Mouse (Mus musculus) heart, embryonic 10.5 days (tissue): ENCODE data around the gene Theg. TPM values are rescaled to one million over a fixed set of nuclear protein-coding genes. Genes with fewer than 3 reads are reported as not detected.

ENCODE experiments used
- DNase-seq: peaks from one replicate; pipeline ENCODE4 v3.0.0-alpha.2; 2017; ENCODE audit warnings: low spot score
- H3K27ac ChIP-seq: fragments of 300-500 bp; sonication (generic); 2 replicates; pipeline ENCODE4 v1.5.1; 2016; ENCODE audit warnings: mild to moderate bottlenecking
- H3K27me3 ChIP-seq: fragments of 300-500 bp; sonication (generic); 2 replicates; pipeline ENCODE4 v1.6.1; 2016; ENCODE audit warnings: mild to moderate bottlenecking; ENCODE audit not compliant: poor library complexity, insufficient read depth, severe bottlenecking
- H3K36me3 ChIP-seq: fragments of 300-500 bp; sonication (generic); 2 replicates; pipeline ENCODE4 v1.6.1; 2016; ENCODE audit warnings: mild to moderate bottlenecking, moderate library complexity
- H3K4me1 ChIP-seq: fragments of 300-500 bp; sonication (generic); 2 replicates; pipeline ENCODE4 v1.6.1; 2016; ENCODE audit warnings: mild to moderate bottlenecking
- H3K4me3 ChIP-seq: fragments of 300-500 bp; sonication (generic); 2 replicates; pipeline ENCODE4 v1.5.1; 2016; ENCODE audit warnings: mild to moderate bottlenecking, moderate library complexity
- H3K9me3 ChIP-seq: fragments of 300-500 bp; sonication (generic); 2 replicates; pipeline ENCODE4 v1.6.1; 2016; ENCODE audit warnings: mild to moderate bottlenecking, moderate library complexity
- WGBS: fragments of 180-500 bp; shearing (Covaris S2); methylation state at CpG from one replicate; pipeline ENCODE4 v1.1.7; 2016; 5-methylcytosine and 5-hydroxymethylcytosine counted together
- polyA plus RNA-seq: library from polyadenylated mRNA; unstranded; fragments of >200 nt; fragmentation: Nextera tagmentation; extraction: Ambion mirVana; gene quantifications from 2 replicates; pipeline ENCODE4 v1.2.1, GENCODE M21; 2016

Theg gene
- polyA plus RNA-seq, 1 experiment from 2014 or later, result not detected

DNA sequence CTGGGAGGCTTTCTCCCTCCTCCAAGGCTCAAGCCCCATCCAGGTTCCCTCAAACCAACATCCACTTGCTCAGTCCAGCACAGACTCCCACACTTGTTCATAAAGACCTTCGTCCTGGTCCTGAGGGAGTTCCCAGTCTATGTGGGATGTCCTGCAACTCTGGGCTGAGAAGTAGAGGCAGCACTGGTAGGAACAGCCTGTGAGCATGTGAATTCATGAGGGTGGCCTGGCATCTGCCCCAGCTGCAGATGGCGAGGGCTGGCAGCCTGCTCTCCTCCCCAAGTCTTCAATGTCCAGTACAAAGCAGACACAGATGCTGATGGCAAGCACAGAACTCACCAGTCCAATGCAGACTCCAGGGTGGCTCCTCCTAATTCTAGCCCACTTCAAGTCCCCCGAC lies 48.8 kb downstream of the Theg start:
- peaks cover 49% of the 10 kb centered on the region for H3K36me3 ChIP-seq
- H3K27ac ChIP-seq, result no peak overlapping the region
- peaks cover 14% of the 10 kb centered on the region; the same call in 1 of the 2 replicates for H3K27me3 ChIP-seq
- H3K9me3 ChIP-seq, result no peaks in the 10 kb centered on the region
- no peak overlapping the region for H3K4me3 ChIP-seq
- peaks cover 8% of the 10 kb centered on the region for H3K4me1 ChIP-seq
- 91% methylated on average over 3 of the region's 3 CpGs for WGBS
- peak; percentile 66 for DNase-seq

DNA sequence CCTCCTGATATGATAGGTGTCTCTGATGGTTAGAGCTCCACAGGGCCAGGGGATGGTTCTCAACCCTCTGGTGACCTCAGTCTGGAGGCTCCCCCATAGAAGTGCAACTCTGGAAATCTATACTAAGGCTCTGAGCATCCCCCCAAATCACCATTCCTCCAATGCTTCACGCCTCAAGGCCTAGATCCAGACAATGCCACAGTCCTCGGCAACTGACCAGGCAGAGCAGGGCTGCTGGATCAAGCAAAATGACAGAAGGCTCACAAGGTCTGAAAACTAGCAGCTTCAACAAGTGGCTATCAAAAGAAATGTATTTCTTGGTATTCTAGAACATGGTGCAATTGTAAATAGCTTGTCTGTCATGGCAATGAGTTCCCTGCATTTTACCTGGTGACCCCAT lies 49.4 kb downstream of the Theg start:
- WGBS, result 92% methylated on average over 2 of the region's 2 CpGs
- Histone ChIP-seq H3K9me3 (no peaks in the 10 kb centered on the region), H3K4me3 (no peak overlapping the region), H3K4me1 (peaks cover 13% of the 10 kb centered on the region), H3K27ac (no peak overlapping the region), H3K27me3 (peaks cover 14% of the 10 kb centered on the region; the same call in 1 of the 2 replicates), H3K36me3 (peaks cover 44% of the 10 kb centered on the region)
- peak; percentile 61 for DNase-seq

DNA sequence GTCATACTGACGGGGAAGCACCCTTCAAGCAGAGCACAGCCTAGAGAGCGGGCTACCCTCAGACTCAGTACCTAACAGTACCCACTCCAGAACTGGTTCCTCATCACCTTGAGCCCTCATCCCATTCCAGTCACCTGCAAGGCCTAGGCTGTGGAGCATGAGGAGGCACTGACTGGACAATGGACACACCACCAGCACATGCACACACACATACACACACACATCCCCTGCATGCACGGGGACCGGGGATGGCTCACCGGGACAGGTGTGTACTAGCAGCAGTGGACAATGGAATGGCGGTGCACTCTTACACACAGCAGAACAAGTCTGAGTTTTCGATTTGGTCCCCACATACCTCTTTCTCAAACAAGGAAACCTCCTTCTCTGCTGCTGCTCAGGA lies 49.9 kb downstream of the Theg start:
- H3K36me3 ChIP-seq, result peaks cover 38% of the 10 kb centered on the region
- 91% methylated on average over 7 of the region's 7 CpGs for WGBS

DNA sequence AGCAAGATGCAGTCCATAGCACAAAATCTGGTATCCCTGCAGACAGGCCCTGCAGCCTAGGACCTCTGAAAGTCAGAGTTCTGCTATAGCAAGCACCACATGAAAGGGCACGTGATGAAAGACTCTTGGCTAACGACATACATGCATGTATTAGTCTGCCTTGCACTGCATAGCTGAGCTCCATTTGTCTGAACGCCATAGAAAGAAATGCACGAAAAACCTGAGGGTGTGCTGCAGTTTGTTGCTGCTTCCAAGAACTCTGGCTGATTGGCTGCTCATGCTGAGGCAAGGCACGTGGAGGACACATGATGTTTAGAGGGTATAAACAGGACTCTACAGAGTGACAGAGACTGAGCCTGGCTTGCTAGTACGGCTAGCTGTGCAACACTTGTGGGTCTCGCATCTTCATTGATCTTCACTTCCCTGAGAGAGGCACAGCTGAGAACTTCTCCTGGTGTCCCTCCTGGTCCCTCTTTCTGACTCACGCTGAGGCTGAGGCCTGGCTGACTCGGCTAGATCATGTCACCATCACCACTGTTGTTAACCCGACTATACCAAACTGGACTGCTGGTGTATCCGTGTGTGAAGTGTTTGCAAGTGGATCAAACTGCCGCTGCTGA lies 50.6 kb downstream of the Theg start:
- H3K36me3 ChIP-seq, result peaks cover 31% of the 10 kb centered on the region
- no peak overlapping the region for H3K4me3 ChIP-seq
- 73% methylated on average over 12 of the region's 12 CpGs for WGBS
- H3K27me3 ChIP-seq, result peaks cover 14% of the 10 kb centered on the region; the same call in 1 of the 2 replicates
- H3K9me3 ChIP-seq, result no peaks in the 10 kb centered on the region
- H3K4me1 ChIP-seq, result peaks cover 18% of the 10 kb centered on the region
- H3K27ac ChIP-seq, result no peak overlapping the region
- DNase-seq, result peak; percentile 70

More for the DNA sequence above, 49.9 kb downstream of the Theg start:
- Histone ChIP-seq H3K9me3 (no peaks in the 10 kb centered on the region), H3K27ac (no peak overlapping the region), H3K4me3 (no peak overlapping the region), H3K4me1 (peaks cover 18% of the 10 kb centered on the region), H3K27me3 (peaks cover 14% of the 10 kb centered on the region; the same call in 1 of the 2 replicates)
- DNase-seq, result peak; percentile 69

DNA sequence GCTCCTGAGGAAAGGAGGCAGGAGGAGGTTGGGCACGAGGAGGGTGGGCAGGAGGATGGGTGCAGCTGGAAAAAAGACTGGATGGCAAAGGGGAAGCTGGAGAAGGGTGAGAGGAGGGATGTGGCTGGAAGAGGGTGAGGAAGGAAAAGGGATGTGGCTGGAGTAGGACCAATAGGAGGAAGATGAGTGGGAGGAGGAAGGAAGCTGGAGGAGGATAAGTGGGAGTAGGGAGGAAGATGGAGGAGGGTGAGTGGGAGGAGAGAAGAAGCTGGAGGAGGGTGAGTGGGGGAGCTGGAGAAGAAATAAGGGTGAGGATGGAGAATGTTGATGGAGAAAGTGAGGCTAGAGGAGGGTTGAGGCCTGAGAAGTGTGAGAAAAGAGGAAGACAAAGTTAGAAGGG lies 51.7 kb downstream of the Theg start:
- WGBS, result 71% methylated on average over 1 of the region's 1 CpGs
- peak; percentile 61 for DNase-seq
- peaks cover 14% of the 10 kb centered on the region; the same call in 1 of the 2 replicates for H3K27me3 ChIP-seq
- H3K9me3 ChIP-seq, result no peaks in the 10 kb centered on the region
- H3K36me3 ChIP-seq, result peaks cover 20% of the 10 kb centered on the region
- no peak overlapping the region for H3K27ac ChIP-seq
- peaks cover 19% of the 10 kb centered on the region for H3K4me1 ChIP-seq
- no peak overlapping the region for H3K4me3 ChIP-seq

DNA sequence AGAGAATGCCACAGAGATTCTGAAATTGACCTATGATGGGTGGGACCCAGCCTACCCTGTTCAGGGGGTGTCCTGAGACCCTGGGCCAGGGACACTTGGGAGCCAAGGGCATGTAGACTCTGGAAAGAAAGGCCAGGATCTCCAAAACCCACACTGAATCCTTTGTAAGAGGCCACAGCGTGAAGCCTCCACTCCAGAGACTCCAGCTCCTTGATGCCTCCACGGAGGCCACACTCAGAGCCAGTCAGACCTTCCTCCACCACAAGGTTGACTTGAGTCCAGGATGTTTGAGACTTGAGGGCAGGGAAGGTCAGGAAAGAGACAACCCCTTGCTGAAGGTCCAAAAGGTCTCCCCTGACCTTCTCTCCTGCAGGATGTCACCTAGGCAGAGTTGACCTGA lies 52.7 kb downstream of the Theg start:
- WGBS, result 82% methylated on average over 2 of the region's 2 CpGs
- Histone ChIP-seq H3K4me1 (peaks cover 21% of the 10 kb centered on the region), H3K27me3 (peaks cover 14% of the 10 kb centered on the region; the same call in 1 of the 2 replicates), H3K27ac (no peak overlapping the region), H3K4me3 (no peak overlapping the region), H3K9me3 (no peaks in the 10 kb centered on the region), H3K36me3 (peaks cover 15% of the 10 kb centered on the region)
- DNase-seq, result peak; percentile 64

DNA sequence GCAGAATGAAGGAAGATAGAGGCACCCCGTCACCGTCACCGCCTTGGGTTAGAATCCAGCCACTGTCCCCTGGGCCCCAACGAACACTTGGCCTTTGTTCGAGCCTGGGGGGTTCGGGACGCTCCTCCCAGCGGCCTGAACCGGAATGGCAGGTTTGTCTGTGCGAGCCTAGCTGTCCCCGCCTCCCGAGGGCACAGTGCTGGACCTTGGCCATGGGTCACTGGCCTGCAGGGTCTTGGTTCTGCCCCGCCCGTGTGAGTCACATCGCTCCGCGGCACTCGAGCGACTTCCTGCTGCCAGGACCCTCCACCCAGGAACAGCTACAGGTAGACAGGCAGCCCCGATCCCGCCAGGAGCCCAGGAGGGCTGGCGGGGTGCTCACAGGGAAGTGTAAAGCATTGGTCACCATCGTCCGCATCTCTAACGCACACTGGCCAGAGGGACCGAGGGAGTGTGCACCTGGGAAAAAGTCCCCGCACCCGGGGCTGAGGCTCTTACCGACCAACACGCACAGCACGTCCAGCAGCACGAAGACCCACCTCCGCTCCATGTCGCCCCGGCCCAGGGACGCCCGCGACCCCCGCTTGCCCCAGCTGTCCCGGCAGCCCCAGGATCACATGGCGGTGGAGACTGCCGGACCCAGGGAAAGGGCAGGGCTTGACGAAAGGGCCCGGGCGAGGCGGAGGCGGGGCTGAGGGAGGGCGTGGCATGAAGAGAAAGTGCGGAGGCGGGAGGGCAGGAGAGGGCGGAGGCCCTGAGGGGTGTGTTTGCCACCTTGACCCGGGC lies 53.8 kb downstream of the Theg start, which contains the start of gene Plpp2:
TSS of gene Plpp2 (minus strand) at position 671 of the 786 bp plus-strand sequence.
- DNase-seq, result peak; percentile 94
- Histone ChIP-seq H3K4me1 (peaks cover 21% of the 10 kb centered on the region), H3K36me3 (peaks cover 11% of the 10 kb centered on the region; the same call in 1 of the 2 replicates), H3K4me3 (peak within 1 kb of the TSS; percentile 82), H3K27me3 (peaks cover 14% of the 10 kb centered on the region; the same call in 1 of the 2 replicates), H3K27ac (peak within 1 kb of the TSS; percentile 89), H3K9me3 (no peaks in the 10 kb centered on the region)
- WGBS, result under 1% methylated on average over 52 of the region's 52 CpGs

DNA sequence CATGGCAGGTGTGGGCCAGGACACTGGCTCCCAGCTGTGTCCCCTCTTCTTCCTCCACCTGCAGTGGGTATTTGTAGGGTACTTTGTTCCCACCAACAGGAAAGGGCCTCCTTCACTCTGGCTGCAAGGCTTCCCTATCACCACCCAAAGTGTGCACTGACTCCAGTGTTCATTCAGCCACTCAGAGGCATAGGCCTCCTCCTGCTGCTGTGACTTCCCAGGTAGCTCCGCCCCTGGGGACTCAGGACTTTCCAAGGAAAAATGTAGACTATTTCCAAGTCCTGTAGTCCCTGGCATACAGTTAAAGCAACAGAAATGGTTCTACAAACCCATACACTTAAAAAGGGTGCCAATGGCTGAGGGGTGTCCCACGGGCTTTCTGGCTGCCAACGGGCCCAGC lies 54.5 kb downstream of the Theg start:
- H3K4me1 ChIP-seq, result peaks cover 21% of the 10 kb centered on the region
- DNase-seq, result peak; percentile 73
- H3K27ac ChIP-seq, result peak overlapping the region; percentile 89
- peaks cover 14% of the 10 kb centered on the region; the same call in 1 of the 2 replicates for H3K27me3 ChIP-seq
- H3K9me3 ChIP-seq, result no peaks in the 10 kb centered on the region
- H3K36me3 ChIP-seq, result peaks cover 11% of the 10 kb centered on the region; the same call in 1 of the 2 replicates
- 26% methylated on average over 3 of the region's 3 CpGs for WGBS
- H3K4me3 ChIP-seq, result peak overlapping the region; percentile 82

DNA sequence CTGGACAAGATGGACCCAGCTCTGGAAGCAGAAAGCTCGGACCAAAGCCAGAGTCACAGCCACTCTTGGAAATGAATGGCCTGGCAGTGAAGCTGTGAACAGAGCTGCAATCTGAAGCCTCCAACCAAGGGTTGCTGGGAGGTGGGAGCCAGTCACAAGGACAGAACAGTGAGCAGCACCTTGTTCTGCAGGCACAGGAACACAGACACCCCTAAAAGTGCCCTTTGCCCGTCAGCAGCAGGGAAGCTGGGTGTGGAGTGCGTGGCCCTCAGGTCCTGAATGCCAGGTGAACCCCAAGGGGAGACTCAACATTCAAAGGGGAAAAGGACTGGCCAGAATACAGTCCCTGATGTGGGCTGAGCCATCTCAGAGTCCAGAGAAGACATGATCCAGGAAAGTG lies 55.5 kb downstream of the Theg start:
- H3K9me3 ChIP-seq, result no peaks in the 10 kb centered on the region
- peaks cover 14% of the 10 kb centered on the region; the same call in 1 of the 2 replicates for H3K27me3 ChIP-seq
- WGBS, result 78% methylated on average over 3 of the region's 3 CpGs
- H3K36me3 ChIP-seq, result peaks cover 22% of the 10 kb centered on the region
- H3K4me3 ChIP-seq, result no peak overlapping the region
- DNase-seq, result peak; percentile 60
- peaks cover 21% of the 10 kb centered on the region for H3K4me1 ChIP-seq
- no peak overlapping the region for H3K27ac ChIP-seq

DNA sequence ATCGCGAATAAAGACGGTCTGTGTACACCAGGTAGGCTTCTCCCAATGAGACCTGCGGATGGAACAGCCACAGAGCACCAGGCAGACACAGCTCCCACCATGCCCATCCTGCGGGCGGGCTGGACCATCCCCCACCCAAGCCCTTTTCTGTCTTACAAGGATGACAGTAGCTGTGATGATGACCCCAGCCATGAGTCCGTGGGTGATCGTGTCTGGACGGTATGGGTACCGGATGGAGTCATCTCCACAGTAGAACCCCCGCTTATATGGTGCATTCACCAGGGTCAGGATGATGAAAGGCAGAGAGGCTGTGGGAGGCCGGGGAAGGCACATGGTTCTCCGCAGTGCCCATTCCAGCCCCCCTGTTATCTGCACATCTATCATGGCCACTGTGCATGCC lies 56.4 kb downstream of the Theg start:
- peaks cover 21% of the 10 kb centered on the region for H3K4me1 ChIP-seq
- peak; percentile 66 for DNase-seq
- peaks cover 29% of the 10 kb centered on the region for H3K36me3 ChIP-seq
- H3K27me3 ChIP-seq, result peaks cover 14% of the 10 kb centered on the region; the same call in 1 of the 2 replicates
- H3K9me3 ChIP-seq, result no peaks in the 10 kb centered on the region
- 90% methylated on average over 13 of the region's 13 CpGs for WGBS
- H3K4me3 ChIP-seq, result no peak overlapping the region
- H3K27ac ChIP-seq, result no peak overlapping the region

DNA sequence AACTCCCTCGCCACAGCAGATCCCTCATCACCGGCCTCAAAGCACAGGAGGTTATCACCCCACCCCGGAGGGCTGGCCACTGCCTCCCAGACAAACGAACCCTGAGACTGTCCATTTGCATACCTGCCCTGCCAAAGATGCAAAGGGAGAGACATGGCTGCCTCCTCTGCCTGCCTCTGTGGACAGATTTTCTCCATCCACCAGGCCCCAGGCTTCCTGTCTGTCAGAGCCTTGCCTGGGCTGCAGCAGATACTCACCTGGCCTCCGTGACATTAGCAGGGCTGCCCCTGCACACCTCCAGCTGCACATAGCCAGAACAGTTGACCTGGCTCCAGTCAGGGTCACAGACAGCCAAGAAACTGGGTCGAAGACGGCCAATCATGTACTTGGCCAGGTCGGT lies 56.9 kb downstream of the Theg start:
- H3K27me3 ChIP-seq, result peaks cover 11% of the 10 kb centered on the region; the same call in 1 of the 2 replicates
- 66% methylated on average over 8 of the region's 8 CpGs for WGBS
- DNase-seq, result peak; percentile 68

DNA sequence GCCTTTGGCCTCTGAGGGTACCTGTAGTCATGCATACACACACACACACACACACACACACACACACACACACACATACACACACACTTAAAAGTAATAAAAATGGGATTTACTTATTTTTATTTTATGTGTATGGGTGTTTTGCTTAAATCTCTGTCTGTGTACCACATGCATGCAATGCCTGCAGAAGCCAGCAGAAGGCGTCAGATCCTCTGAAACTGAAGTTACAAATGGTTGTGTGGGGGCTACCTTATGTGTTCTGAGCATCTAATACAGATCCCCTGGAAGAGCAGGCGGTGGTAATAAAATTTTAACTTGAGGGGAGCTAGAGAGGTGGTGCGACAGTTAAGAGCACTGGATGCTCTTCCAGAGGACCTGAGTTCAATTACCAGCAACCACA lies 59.0 kb downstream of the Theg start:
- no peak overlapping the region for H3K4me3 ChIP-seq
- no peaks in the 10 kb centered on the region for H3K9me3 ChIP-seq
- WGBS, result 78% methylated on average over 3 of the region's 3 CpGs
- peak; percentile 48 for DNase-seq
- H3K27me3 ChIP-seq, result no peaks in the 10 kb centered on the region
- peaks cover 29% of the 10 kb centered on the region for H3K36me3 ChIP-seq
- peaks cover 11% of the 10 kb centered on the region for H3K4me1 ChIP-seq
- no peak overlapping the region for H3K27ac ChIP-seq

More for the DNA sequence above, 56.9 kb downstream of the Theg start:
- Histone ChIP-seq H3K4me1 (peaks cover 21% of the 10 kb centered on the region), H3K36me3 (peaks cover 29% of the 10 kb centered on the region), H3K4me3 (no peak overlapping the region), H3K27ac (no peak overlapping the region), H3K9me3 (no peaks in the 10 kb centered on the region)

DNA sequence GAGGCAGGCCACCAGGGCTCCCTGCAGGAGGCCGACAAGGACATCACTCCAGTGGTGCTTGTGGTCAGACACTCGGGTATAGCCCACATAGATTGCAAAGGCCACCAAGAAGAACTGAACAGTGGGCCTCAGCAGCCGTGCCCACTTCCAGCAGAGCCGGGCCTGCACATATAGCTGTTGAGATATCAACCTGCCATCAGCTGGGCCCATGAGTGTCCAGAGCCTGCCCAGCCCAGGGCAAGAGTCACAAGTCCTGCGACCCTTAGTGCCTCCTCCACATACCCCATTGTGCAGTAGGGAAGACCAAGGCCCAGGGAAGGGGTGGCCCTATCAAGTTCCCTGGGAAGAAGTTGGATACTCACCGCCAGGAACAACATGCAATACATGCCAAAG lies 59.7 kb downstream of the Theg start:
- H3K27me3 ChIP-seq, result no peaks in the 10 kb centered on the region
- DNase-seq, result peak; percentile 74
- H3K4me1 ChIP-seq, result 0 out of 2 replicates have a peak, but pooled peaks cover 4% of the 10 kb centered on the region
- 87% methylated on average over 6 of the region's 6 CpGs for WGBS
- H3K9me3 ChIP-seq, result no peaks in the 10 kb centered on the region
- peaks cover 29% of the 10 kb centered on the region for H3K36me3 ChIP-seq
- no peak overlapping the region for H3K4me3 ChIP-seq
- H3K27ac ChIP-seq, result no peak overlapping the region
